Mouse (Mus musculus) midbrain, postnatal 0 days (tissue): ENCODE measurements around the gene Rae1. TPM values are rescaled to one million over a fixed set of nuclear protein-coding genes. Genes with fewer than 3 reads are reported as not detected.
A peak's percentile ranks its signal among the peaks of the same experiment; 100 is the strongest.

ENCODE experiments used
- ATAC-seq: fragments of 200-750 bp; cut with Nextera tagmentation; 2 replicates; pipeline ENCODE4 v1.8.0; 2017; ENCODE audit warnings: moderate number of reproducible peaks, mild to moderate bottlenecking, moderate TSS enrichment, moderate library complexity; ENCODE audit not compliant: low FRiP score
- DNase-seq: peaks from one replicate; pipeline ENCODE4 v3.0.0-alpha.2; 2015; ENCODE audit warnings: low spot score
- H3K27ac ChIP-seq: fragments of 300-500 bp; sonication (generic); 2 replicates; pipeline ENCODE4 v1.5.1; 2014; ENCODE audit warnings: low read depth, mild to moderate bottlenecking, low read length, mixed read lengths
- H3K27me3 ChIP-seq: fragments of 300-500 bp; sonication (generic); 2 replicates; pipeline ENCODE4 v1.6.1; 2014; ENCODE audit warnings: low read length, control low read depth, mixed read lengths; ENCODE audit not compliant: insufficient read depth
- H3K36me3 ChIP-seq: fragments of 300-500 bp; sonication (generic); 2 replicates; pipeline ENCODE4 v1.6.1; 2014; ENCODE audit warnings: low read length, control low read depth, mixed read lengths; ENCODE audit not compliant: insufficient read depth
- H3K4me1 ChIP-seq: fragments of 300-500 bp; sonication (generic); 2 replicates; pipeline ENCODE4 v1.6.1; 2014; ENCODE audit warnings: mild to moderate bottlenecking, control low read depth, antibody characterized with exemption, low read length, mixed read lengths; ENCODE audit not compliant: insufficient read depth
- H3K4me2 ChIP-seq: fragments of 300-500 bp; sonication (generic); 2 replicates; pipeline ENCODE4 v1.6.1; 2014; ENCODE audit warnings: low read depth, mild to moderate bottlenecking, low read length, mixed read lengths; ENCODE audit not compliant: poor library complexity, severe bottlenecking
- H3K4me3 ChIP-seq: fragments of 300-500 bp; sonication (generic); 2 replicates; pipeline ENCODE4 v1.5.1; 2014; ENCODE audit warnings: low read depth, mild to moderate bottlenecking, low read length, moderate library complexity
- H3K9ac ChIP-seq: fragments of 300-500 bp; sonication (generic); replicated peaks from 2 replicates; pipeline ENCODE4 v1.6.1; 2014; ENCODE audit warnings: mild to moderate bottlenecking, low read length, moderate library complexity, mixed read lengths; ENCODE audit not compliant: poor library complexity, severe bottlenecking
- H3K9me3 ChIP-seq: fragments of 300-500 bp; sonication (generic); 2 replicates; pipeline ENCODE4 v1.6.1; 2016; ENCODE audit warnings: low read length, control low read depth
- CTCF ChIP-seq: IDR thresholded peaks from 2 replicates; pipeline ENCODE4 v1.5.1; 2016; ENCODE audit warnings: antibody characterized with exemption, mild to moderate bottlenecking
- WGBS: fragments of 180-500 bp; shearing (Covaris S2); extraction: QIAGEN DNeasy Blood & Tissue Kit; methylation state at CpG from one replicate; pipeline ENCODE4 v1.1.7; 2014; 5-methylcytosine and 5-hydroxymethylcytosine counted together
- polyA plus RNA-seq: library from polyadenylated mRNA; unstranded; fragments of >200 nt; fragmentation: Nextera tagmentation; extraction: Ambion mirVana; gene quantifications from 2 replicates; pipeline ENCODE4 v1.2.1, GENCODE M21; 2015
- total RNA-seq: library from RNA; depleted of rRNA; stranded (reverse); fragments of >200 nt; gene quantifications from 2 replicates; pipeline ENCODE4 v1.2.3, GENCODE M21; 2014

Rae1 gene
- total and polyA plus RNA-seq, 2 experiments from 2014 or later, result 98.3 to 127 TPM

- H3K9me3 ChIP-seq, result no peaks in the 10 kb centered on the region
- no peak for TF ChIP-seq CTCF
- no peaks in the 10 kb centered on the region for H3K36me3 ChIP-seq
- no peak for ATAC-seq
- no peaks in the 10 kb centered on the region for H3K27me3 ChIP-seq
- no peak overlapping the region for H3K4me2 ChIP-seq
- H3K4me3 ChIP-seq, result no peak overlapping the region
- H3K27ac ChIP-seq, result no peak overlapping the region
- H3K4me1 ChIP-seq, result no peaks in the 10 kb centered on the region; the same call in 1 of the 2 replicates
- no peak for DNase-seq
- 95% methylated on average over 43 of the region's 43 CpGs for WGBS
- H3K9ac ChIP-seq, result no peak overlapping the region
These were observed 20.1 kb upstream of the Rae1 start for GRCm38 (mm10) chr2:172979666-172980345.

- no peak overlapping the region for H3K4me2 ChIP-seq
- DNase-seq (no peak), ATAC-seq (no peak)
- no peak overlapping the region for H3K9ac ChIP-seq
- no peaks in the 10 kb centered on the region for H3K27me3 ChIP-seq
- H3K27ac ChIP-seq, result no peak overlapping the region
- H3K4me3 ChIP-seq, result no peak overlapping the region
- no peaks in the 10 kb centered on the region for H3K4me1 ChIP-seq
- peak; percentile 67 for TF ChIP-seq CTCF
- H3K36me3 ChIP-seq, result no peaks in the 10 kb centered on the region
- H3K9me3 ChIP-seq, result no peaks in the 10 kb centered on the region
- 72% methylated on average over 9 of the region's 9 CpGs for WGBS
These were observed 16.9 kb upstream of the Rae1 start for GRCm38 (mm10) chr2:172982776-172983561.

DNA sequence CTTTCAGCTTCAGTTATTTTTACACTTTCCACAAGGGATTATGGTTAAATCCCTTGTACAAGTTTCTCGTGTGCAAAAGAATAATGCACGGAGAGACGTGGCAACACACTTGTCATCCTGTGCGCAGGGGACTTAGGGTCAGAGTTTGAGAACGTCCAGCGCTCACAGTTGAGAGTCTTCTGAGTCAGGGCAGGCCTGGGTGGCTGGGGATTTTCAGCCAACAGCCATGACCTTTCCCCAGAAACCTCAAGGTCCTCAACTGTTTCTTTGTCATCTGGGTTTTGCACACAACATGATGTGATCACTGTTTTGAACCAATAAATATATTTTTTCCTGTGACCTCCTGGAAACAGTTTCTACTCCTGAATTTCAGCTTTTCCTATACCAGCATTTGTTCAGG, 9.8 kb upstream of the Rae1 start:
- H3K4me3 ChIP-seq, result no peak overlapping the region
- no peaks in the 10 kb centered on the region for H3K9me3 ChIP-seq
- no peak overlapping the region for H3K4me2 ChIP-seq
- no peak for TF ChIP-seq CTCF
- no peak for DNase-seq
- no peak for ATAC-seq
- WGBS, result 69% methylated on average over 6 of the region's 6 CpGs
- no peaks in the 10 kb centered on the region for H3K27me3 ChIP-seq
- H3K36me3 ChIP-seq, result no peaks in the 10 kb centered on the region
- no peak overlapping the region for H3K9ac ChIP-seq
- H3K4me1 ChIP-seq, result no peaks in the 10 kb centered on the region
- no peak overlapping the region for H3K27ac ChIP-seq

GRCm38 (mm10) chr2:172996207-172996606, 3.7 kb upstream of the Rae1 start:
- H3K27ac ChIP-seq, result no peak overlapping the region
- no peak overlapping the region for H3K4me3 ChIP-seq
- H3K9ac ChIP-seq, result no peak overlapping the region
- no peak for ATAC-seq
- peak; percentile 80 for DNase-seq
- H3K4me1 ChIP-seq, result peaks cover 2% of the 10 kb centered on the region; the same call in 1 of the 2 replicates
- H3K9me3 ChIP-seq, result no peaks in the 10 kb centered on the region
- 17% methylated on average over 4 of the region's 4 CpGs for WGBS
- peak; percentile 89 for TF ChIP-seq CTCF
- H3K27me3 ChIP-seq, result peaks cover 3% of the 10 kb centered on the region; the same call in 1 of the 2 replicates
- H3K36me3 ChIP-seq, result no peaks in the 10 kb centered on the region
- H3K4me2 ChIP-seq, result no peak overlapping the region

GRCm38 (mm10) chr2:172997748-172998147, 2.2 kb upstream of the Rae1 start:
- 74% methylated on average over 11 of the region's 11 CpGs for WGBS
- peaks cover 3% of the 10 kb centered on the region for H3K36me3 ChIP-seq
- peaks cover 3% of the 10 kb centered on the region; the same call in 1 of the 2 replicates for H3K27me3 ChIP-seq
- no peak for DNase-seq
- H3K4me3 ChIP-seq, result no peak overlapping the region
- TF ChIP-seq CTCF, result no peak
- H3K27ac ChIP-seq, result no peak overlapping the region
- no peak overlapping the region for H3K9ac ChIP-seq
- ATAC-seq, result no peak
- H3K4me1 ChIP-seq, result peaks cover 4% of the 10 kb centered on the region; the same call in 1 of the 2 replicates
- no peak overlapping the region for H3K4me2 ChIP-seq
- H3K9me3 ChIP-seq, result no peaks in the 10 kb centered on the region

GRCm38 (mm10) chr2:172998478-172998877, 1.4 kb upstream of the Rae1 start:
- peaks cover 3% of the 10 kb centered on the region; the same call in 1 of the 2 replicates for H3K27me3 ChIP-seq
- no peak overlapping the region for H3K4me3 ChIP-seq
- DNase-seq (no peak), ATAC-seq (no peak)
- no peak for TF ChIP-seq CTCF
- WGBS, result 65% methylated on average over 7 of the region's 7 CpGs
- peaks cover 4% of the 10 kb centered on the region; the same call in 1 of the 2 replicates for H3K4me1 ChIP-seq
- H3K9me3 ChIP-seq, result no peaks in the 10 kb centered on the region
- H3K4me2 ChIP-seq, result no peak overlapping the region
- no peak overlapping the region for H3K9ac ChIP-seq
- no peak overlapping the region for H3K27ac ChIP-seq
- peaks cover 8% of the 10 kb centered on the region for H3K36me3 ChIP-seq
